Mouse (Mus musculus): Measurements from ENCODE around the gene Khk.

DNA sequence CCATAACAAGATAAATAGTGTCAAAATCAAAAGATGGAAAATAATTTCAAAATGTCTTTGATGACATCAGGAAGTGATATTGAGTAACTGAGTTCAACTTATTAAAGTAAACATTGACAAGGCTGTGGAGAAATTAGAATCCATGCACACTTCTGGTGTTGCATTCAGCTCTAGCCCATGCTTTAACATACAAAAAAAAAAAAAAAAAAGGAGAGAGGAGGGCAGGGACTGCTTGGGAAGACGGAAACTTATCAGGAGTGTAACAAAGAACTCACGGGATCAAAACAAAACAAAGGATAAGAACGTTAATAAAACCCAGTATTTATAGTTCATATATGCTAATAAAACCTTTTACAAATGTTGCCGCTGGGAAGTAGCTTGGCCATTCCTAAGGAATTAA is 35.0 kb upstream of the Khk start:
- TF ChIP-seq CTCF (IDR thresholded peaks at IDR 0.05; ENCODE audit: low read depth, low read length) = no peak
- TF ChIP-seq GATA1 (IDR thresholded peaks at IDR 0.05; ENCODE audit: borderline replicate concordance, low read length) = no peak
